Comparison of ENCODE assay signal across 8 mouse cellular contexts in genomic region chr1:165282222-165282966, GRCm38 (mm10). TPM values are rescaled to one million over a fixed set of nuclear protein-coding genes. Genes with fewer than 3 reads are reported as not detected.
DNase-seq lines count a peak whose midpoint lies in the region; ATAC-seq and TF ChIP-seq lines count a peak whose summit lies in the region.

No protein-coding gene starts in this region.

- no peaks in the 10 kb centered on the region for H3K9me3 ChIP-seq in lung, postnatal 0 days (ENCODE audit: low read length)

- no peak for DNase-seq in cerebellum, adult 18-20 months
- no peak for DNase-seq in lung, postnatal 0 days (ENCODE audit: low spot score)
- DNase-seq in lung, adult 18-20 months: no peak
- peak; percentile 17 for DNase-seq in heart, postnatal 4 days
- no peak for DNase-seq in adipocyte (ENCODE audit: low spot score)
- no peak for DNase-seq in Muller cell, postnatal 12 days (ENCODE audit: inconsistent ontology term)

- H3K9ac ChIP-seq in lung, postnatal 0 days (replicated peaks; ENCODE audit: low read depth): peak overlapping the region; percentile 41

- peaks cover 8% of the 10 kb centered on the region; the same call in 1 of the 2 replicates for H3K4me1 ChIP-seq in lung, postnatal 0 days (ENCODE audit: insufficient read depth, low read depth, low read length)

- WGBS in lung, postnatal 0 days: 2% methylated on average over 29 of the region's 35 CpGs

- H3K36me3 ChIP-seq in lung, postnatal 0 days (ENCODE audit: insufficient read depth, low read length): no peaks in the 10 kb centered on the region

- no peak overlapping the region for H3K27ac ChIP-seq in lung, postnatal 0 days (ENCODE audit: low read length)

- TF ChIP-seq EP300 in lung, postnatal 0 days (IDR thresholded peaks at IDR 0.05): no peak

- peak overlapping the region; percentile 56 for H3K4me3 ChIP-seq in lung, postnatal 0 days (ENCODE audit: low read depth, low read length)

- TF ChIP-seq CTCF in lung, postnatal 0 days (IDR thresholded peaks at IDR 0.05): 0 out of 2 replicates have a peak, but pooled peaks have one; percentile 5

- no peaks in the 10 kb centered on the region for H3K27me3 ChIP-seq in lung, postnatal 0 days (replicated peaks; ENCODE audit: insufficient read depth, low read length)

- H3K4me2 ChIP-seq in lung, postnatal 0 days (replicated peaks; ENCODE audit: low read depth, low read length): peak overlapping the region; percentile 95

- ATAC-seq in cerebellum, adult (ENCODE audit: insufficient number of reproducible peaks, low FRiP score, low TSS enrichment): 0 out of 2 replicates have a peak, but pooled peaks have one; percentile 21
- ATAC-seq in lung, postnatal 0 days: peak; percentile 18
- peak; percentile 37 for ATAC-seq in megakaryocyte progenitor cell, adult 5-6 weeks (replicated peaks; ENCODE audit: poor library complexity)

RNA-seq across cellular contexts. Expression of gene Gpr161, which starts 13.2 kb away (rescaled TPM):
- polyA plus RNA-seq in lung, postnatal 0 days (2015; fragmentation: Nextera tagmentation; extraction: Ambion mirVana): 0.51 and 0.56 TPM in 2 replicates
- total RNA-seq in heart, postnatal 4 days (2021): 1 to 10 TPM; 5.8 to 8.0 TPM
- total RNA-seq in megakaryocyte progenitor cell, adult 5-6 weeks (2015): 0.34 and 0.44 TPM in 2 replicates
- total RNA-seq in megakaryocyte progenitor cell, adult 5-6 weeks (2017): 0.29 and 0.51 TPM in 2 replicates

RNA-seq across cellular contexts. Expression of gene Tiprl, which starts 45.6 kb away (rescaled TPM):
- 70.3 and 73.6 TPM in 2 replicates for polyA plus RNA-seq in lung, postnatal 0 days (2015; fragmentation: Nextera tagmentation; extraction: Ambion mirVana)
- total RNA-seq in heart, postnatal 4 days (2021): 10 to 100 TPM; 52.2 to 52.7 TPM
- total RNA-seq in megakaryocyte progenitor cell, adult 5-6 weeks (2015): 41.4 and 43.0 TPM in 2 replicates
- total RNA-seq in megakaryocyte progenitor cell, adult 5-6 weeks (2017): 56.5 and 72.8 TPM in 2 replicates

Comparison
In these comparisons a context has a peak if more than half of its experiments do, and no peak if none do; other contexts are left out.
1. RNA of gene Gpr161, which starts 13.2 kb away (total RNA-seq): 5.8 to 8.0 TPM in heart, postnatal 4 days; 0.29 to 0.51 TPM in megakaryocyte progenitor cell, adult 5-6 weeks; every median in the first group is over 4 times any median in the second.
2. Peak in every context shown above with its lines, with median percentiles within 50 percentile points of each other: ATAC-seq.